Mouse (Mus musculus) gastrocnemius, adult 2 months (tissue): Measurements from ENCODE around the gene Tulp2. TPM values are rescaled to one million over a fixed set of nuclear protein-coding genes. Genes with fewer than 3 reads are reported as not detected.
A peak's percentile ranks its signal among the peaks of the same experiment; 100 is the strongest.

ENCODE experiments used
- DNase-seq: peaks from one replicate; pipeline ENCODE4 v3.0.0; 2022
- H3K27ac ChIP-seq: fragments of 200-600 bp; 2 replicates; pipeline ENCODE4 v1.8.1; 2022; ENCODE audit warnings: mild to moderate bottlenecking
- H3K4me3 ChIP-seq: fragments of 200-600 bp; 2 replicates; pipeline ENCODE4 v1.8.1; 2022; ENCODE audit warnings: mild to moderate bottlenecking, moderate library complexity
- CTCF ChIP-seq: fragments of 200-600 bp; IDR thresholded peaks from 2 replicates; pipeline ENCODE4 v1.8.1; 2022; ENCODE audit warnings: antibody characterized with exemption, mild to moderate bottlenecking, moderate library complexity
- intact Hi-C: fragments of 180-260 bp; cut with DNase I; formaldehyde crosslinking; loops from one replicate; pipeline ENCODE4 v1.15.1; 2025
- microRNA-seq: library from miRNA; unstranded; fragments of <30 nt; microRNA quantifications from one replicate; pipeline ENCODE4 v1.2.0, GENCODE M21; 2021
- total RNA-seq, 2 experiments: library from RNA; stranded (reverse); gene quantifications; 2 replicates each; pipeline ENCODE4 v1.2.3; 2021

The Tulp2 gene
- total RNA-seq, 2 experiments from 2014 or later = 0.39 TPM; not detected in 1

- no peak for DNase-seq
- no peak for TF ChIP-seq CTCF
- Histone ChIP-seq H3K27ac (peak overlapping the region; percentile 96), H3K4me3 (no peak overlapping the region; the same call in 1 of the 2 replicates)
- intact Hi-C loops = no loop called here
These were observed 90.3 kb downstream of the Tulp2 start for GRCm38 (mm10) chr7:45571966-45572365.

Small RNA genes within 50 kb of the gene (microRNA-seq; reads per million reads assigned to microRNA genes)
- gene Gm22133 = not detected

Other genes with a start within 250 kb of the Tulp2 start
- gene Cd37, start 242.8 kb upstream of the Tulp2 start, total RNA-seq = 1 to 10 TPM in 1 of 2 experiments, under 1 TPM in 1; 0.69 to 1.3 TPM
- not detected for gene Slc6a16, start 240.8 kb upstream of the Tulp2 start, total RNA-seq
- gene Slc6a21, start 204.4 kb upstream of the Tulp2 start, total RNA-seq = not detected
- 10 to 100 TPM; 33.9 to 34.7 TPM for gene Trpm4, start 148.1 kb upstream of the Tulp2 start, total RNA-seq
- gene Hrc, start 146.6 kb upstream of the Tulp2 start, total RNA-seq = 1,000 to 10,000 TPM in 1 of 2 experiments, 100 to 1,000 TPM in 1; 818 to 1,018 TPM
- gene Ppfia3, start 114.9 kb upstream of the Tulp2 start, total RNA-seq = under 1 TPM; 0.08 to 0.10 TPM
- gene Lin7b, start 111.3 kb upstream of the Tulp2 start, total RNA-seq = not detected
- gene Snrnp70, start 86.1 kb upstream of the Tulp2 start, total RNA-seq = 10 to 100 TPM; 87.9 to 90.7 TPM
- 10 to 100 TPM; 68.4 to 95.8 TPM for gene Kcna7, start 76.2 kb upstream of the Tulp2 start, total RNA-seq
- gene Ntf5, start 68.2 kb upstream of the Tulp2 start, total RNA-seq = 1 to 10 TPM; 3.6 to 4.9 TPM
- under 1 TPM; 0.51 to 0.73 TPM for gene Lhb, start 61.1 kb upstream of the Tulp2 start, total RNA-seq
- gene Gys1, start 47.0 kb upstream of the Tulp2 start, total RNA-seq = 100 to 1,000 TPM; 279 to 365 TPM
- gene Ruvbl2, start 43.8 kb upstream of the Tulp2 start, total RNA-seq = 10 to 100 TPM; 18.2 to 28.1 TPM
- 100 to 1,000 TPM; 122 to 149 TPM for gene Ftl1, start 22.0 kb upstream of the Tulp2 start, total RNA-seq
- gene Bax, start 15.0 kb upstream of the Tulp2 start, total RNA-seq = 10 to 100 TPM; 17.6 to 18.4 TPM
- gene Gm45808, start 4.9 kb downstream of the Tulp2 start, total RNA-seq = 1 to 10 TPM; 5.5 to 8.4 TPM
- gene Dhdh, start 6.9 kb downstream of the Tulp2 start, total RNA-seq = 10 to 100 TPM; 13.1 to 22.9 TPM
- 10 to 100 TPM; 55.1 to 61.8 TPM for gene Nucb1, start 28.5 kb downstream of the Tulp2 start, total RNA-seq
- gene Ppp1r15a, start 44.4 kb downstream of the Tulp2 start, total RNA-seq = 10 to 100 TPM; 28.3 to 28.5 TPM
- gene Plekha4, start 44.5 kb downstream of the Tulp2 start, total RNA-seq = 1 to 10 TPM; 3.4 to 3.5 TPM
- gene Hsd17b14, start 73.0 kb downstream of the Tulp2 start, total RNA-seq = 1 to 10 TPM; 1.0 to 1.3 TPM
- 100 to 1,000 TPM in 1 of 2 experiments, 10 to 100 TPM in 1; 91.4 to 106 TPM for gene Bcat2, start 88.3 kb downstream of the Tulp2 start, total RNA-seq
- gene Fgf21, start 133.6 kb downstream of the Tulp2 start, total RNA-seq = not detected
- gene Fut1, start 135.4 kb downstream of the Tulp2 start, total RNA-seq = not detected
- gene Izumo1, start 139.9 kb downstream of the Tulp2 start, total RNA-seq = under 1 TPM in 1 of 2 experiments, not detected in 1; 0.20 TPM
- gene Rasip1, start 145.6 kb downstream of the Tulp2 start, total RNA-seq = 1 to 10 TPM; 5.7 to 8.0 TPM
- 10 to 100 TPM; 18.7 to 44.9 TPM for gene Mamstr, start 158.1 kb downstream of the Tulp2 start, total RNA-seq
- under 1 TPM; 0.14 to 0.28 TPM for gene Fut2, start 184.5 kb downstream of the Tulp2 start, total RNA-seq
- gene Ntn5, start 202.1 kb downstream of the Tulp2 start, total RNA-seq = under 1 TPM; 0.20 to 0.50 TPM
- under 1 TPM in 1 of 2 experiments, not detected in 1; 0.25 TPM for gene Sec1, start 212.5 kb downstream of the Tulp2 start, total RNA-seq
- gene Car11, start 218.0 kb downstream of the Tulp2 start, total RNA-seq = 10 to 100 TPM in 1 of 2 experiments, 1 to 10 TPM in 1; 7.7 to 16.4 TPM
- 100 to 1,000 TPM in 1 of 2 experiments, 1 to 10 TPM in 1; 8.8 to 105 TPM for gene Dbp, start 223.2 kb downstream of the Tulp2 start, total RNA-seq
- 100 to 1,000 TPM; 451 to 508 TPM for gene Rpl18, start 233.6 kb downstream of the Tulp2 start, total RNA-seq
- 10 to 100 TPM; 14.4 to 15.8 TPM for gene Sphk2, start 236.1 kb downstream of the Tulp2 start, total RNA-seq
- under 1 TPM; 0.08 to 0.31 TPM for gene Fam83e, start 239.3 kb downstream of the Tulp2 start, total RNA-seq
- gene Spaca4, start 243.9 kb downstream of the Tulp2 start, total RNA-seq = not detected